Mouse (Mus musculus) cerebellum, adult 11-12 months (tissue): Measurements from ENCODE around the gene H2-Q10.
A peak's percentile ranks its signal among the peaks of the same experiment; 100 is the strongest.
"Not testable (repeated sequence)": the region's sequence is repeated elsewhere in the genome, so short reads cannot be mapped to it uniquely, and the experiment has no call there.

Experiments
- DNase-seq: peaks from one replicate; pipeline ENCODE4 v3.0.0; 2022

The H2-Q10 gene

DNA sequence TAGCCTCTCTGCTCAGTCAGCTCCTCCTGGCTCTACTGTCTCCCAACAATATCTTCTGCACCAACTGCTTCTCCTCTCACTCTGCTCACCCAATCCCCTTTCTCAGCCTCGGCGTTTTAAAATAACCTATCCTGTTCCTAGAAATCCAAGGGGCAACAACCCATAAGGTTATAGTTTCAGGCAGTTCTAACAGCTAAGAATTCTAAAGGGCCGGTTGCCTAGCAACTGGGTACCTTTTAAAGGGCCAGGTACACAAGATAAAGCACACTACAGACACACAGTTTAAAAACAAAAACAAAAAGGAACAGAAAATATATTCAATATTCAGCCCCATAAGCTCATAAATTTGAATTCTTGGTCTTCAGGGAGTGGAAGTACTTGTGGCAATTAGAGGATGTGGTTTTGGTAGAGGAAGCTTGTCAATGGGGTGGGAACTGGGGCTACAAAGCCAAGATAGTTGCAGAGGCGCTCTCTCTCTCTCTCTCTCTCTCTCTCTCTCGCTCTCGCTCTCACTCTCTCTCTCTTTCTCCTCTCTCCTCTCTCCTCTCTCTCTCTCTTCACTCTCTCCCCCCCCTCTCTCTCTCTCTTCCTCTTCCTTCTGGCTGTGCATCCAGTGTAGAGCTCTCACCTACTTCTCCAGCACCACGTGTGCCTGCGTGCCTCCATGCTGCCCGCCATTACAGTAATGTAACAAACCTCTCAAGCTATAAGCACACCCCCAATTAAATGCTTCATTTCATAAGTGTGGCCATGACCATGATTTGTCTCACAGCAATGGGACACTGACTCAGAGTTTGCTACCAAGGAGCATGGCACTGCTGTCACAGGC lies 9.2 kb upstream of the H2-Q10 start:
- DNase-seq = not testable (repeated sequence)

DNA sequence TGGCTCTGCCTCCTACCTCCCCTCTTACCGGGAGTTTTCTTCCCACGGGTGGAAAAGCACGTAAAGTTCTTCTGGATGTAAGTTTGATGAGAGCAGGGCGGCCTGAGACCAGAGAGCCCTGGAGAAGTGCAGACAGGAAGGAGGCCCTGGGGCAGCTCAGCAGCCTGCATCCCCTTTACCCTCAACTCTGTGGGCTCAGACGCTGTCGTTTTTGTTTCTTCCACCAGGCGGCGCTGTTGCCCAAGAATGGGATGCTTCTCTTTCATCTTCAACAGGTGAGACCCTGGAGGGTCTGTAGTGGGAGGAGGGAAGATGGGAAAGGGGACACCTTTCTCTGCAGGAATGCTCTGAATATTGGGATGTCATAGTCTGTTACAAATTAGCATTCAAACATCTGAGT lies 4.2 kb upstream of the H2-Q10 start:
- not testable (repeated sequence) for DNase-seq

DNA sequence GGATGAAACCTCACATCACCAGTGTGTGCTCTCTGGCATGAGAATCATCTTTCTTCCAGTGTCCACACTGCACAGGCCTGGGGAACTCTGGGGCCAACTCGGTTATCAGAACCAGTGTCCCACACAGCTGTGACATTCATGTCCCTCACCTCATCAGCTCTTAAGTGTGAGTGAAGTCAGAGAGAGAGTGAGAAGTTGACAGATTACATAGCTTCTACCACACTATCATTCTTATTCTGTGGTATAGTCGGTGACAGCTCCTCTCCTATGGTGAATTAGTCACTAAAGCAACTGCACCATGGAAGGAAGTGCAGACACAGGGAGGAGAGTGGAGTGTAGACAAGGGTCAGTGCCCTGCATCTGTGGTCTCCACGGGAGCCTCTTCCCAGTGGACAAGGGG lies 953 bp upstream of the H2-Q10 start:
- DNase-seq = not testable (repeated sequence)

DNA sequence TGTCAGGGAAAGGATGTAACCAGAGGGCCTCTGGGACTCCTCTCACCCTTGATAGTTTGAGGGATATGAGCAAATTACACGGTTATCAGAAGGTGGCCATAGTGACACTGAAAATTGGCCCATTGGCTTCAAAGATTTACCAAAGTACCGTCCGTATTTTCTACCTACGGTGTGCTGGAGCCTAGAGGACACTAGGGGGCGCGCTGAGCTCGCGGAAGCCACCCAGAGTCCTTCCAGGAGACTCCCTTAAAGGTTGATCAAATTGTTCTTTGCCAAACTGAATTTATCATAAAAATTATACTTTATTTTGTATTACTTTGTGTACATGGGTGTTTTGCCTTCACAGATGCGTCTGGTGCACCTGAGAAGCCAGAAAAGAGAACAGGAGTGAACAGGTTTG lies 14.2 kb downstream of the H2-Q10 start:
- DNase-seq = no peak

DNA sequence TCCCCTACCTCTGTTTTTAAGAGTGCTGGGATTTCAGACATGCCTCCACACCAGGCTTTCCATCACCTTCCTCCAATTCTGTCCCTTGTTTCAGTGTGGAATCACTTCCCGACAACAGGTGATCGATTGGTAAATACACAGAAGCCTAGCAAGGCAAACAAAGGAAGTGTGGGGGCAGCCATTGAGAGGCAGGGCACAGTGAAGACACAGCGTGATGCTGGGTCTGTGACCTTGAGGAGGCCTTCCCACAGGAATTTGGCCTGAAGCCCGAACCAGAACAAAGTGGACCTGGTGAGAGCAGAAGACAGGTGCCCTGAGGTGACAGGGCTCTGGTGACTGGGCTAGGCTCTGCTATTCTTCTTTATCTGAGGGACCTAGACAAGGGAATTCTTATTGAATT lies 15.8 kb downstream of the H2-Q10 start:
- DNase-seq = no peak

DNA sequence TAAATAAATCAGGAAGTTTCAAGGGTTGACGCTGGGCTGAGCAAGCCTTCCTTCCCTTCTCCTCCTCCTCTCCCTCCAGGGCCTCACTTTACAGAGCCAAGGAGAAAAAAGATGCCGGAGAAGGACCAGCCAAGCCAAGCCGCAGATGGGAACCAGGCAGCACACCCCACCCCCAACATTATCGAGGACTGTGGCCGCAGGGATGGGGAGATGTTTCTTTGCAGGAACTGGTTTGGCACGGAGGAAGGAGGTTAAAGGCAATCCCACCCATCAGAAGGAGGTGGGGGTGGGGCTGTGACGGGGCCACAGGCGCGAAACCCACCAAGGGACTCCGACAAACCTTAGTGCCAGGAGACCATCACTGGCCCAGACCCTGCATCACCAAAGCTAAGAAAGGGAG lies 16.8 kb downstream of the H2-Q10 start:
- no peak for DNase-seq

DNA sequence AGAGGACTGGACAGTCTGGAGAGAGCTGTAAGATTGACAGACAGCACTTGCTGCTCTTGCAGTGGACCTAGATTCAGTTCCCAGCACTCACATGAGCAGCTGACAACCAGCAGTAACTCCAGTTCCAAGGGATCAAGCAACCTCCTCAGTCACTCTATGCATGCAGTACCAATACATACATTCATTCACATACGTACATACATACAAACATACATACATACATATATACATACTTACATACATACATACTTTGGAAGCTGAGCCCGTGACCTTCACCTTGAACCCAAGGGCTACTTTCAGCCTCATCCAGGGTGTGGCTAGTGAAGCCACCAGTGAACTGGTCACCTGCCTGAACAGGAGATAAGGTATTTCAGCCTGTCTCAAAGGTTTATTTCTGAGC lies 18.2 kb downstream of the H2-Q10 start:
- DNase-seq = no peak

DNA sequence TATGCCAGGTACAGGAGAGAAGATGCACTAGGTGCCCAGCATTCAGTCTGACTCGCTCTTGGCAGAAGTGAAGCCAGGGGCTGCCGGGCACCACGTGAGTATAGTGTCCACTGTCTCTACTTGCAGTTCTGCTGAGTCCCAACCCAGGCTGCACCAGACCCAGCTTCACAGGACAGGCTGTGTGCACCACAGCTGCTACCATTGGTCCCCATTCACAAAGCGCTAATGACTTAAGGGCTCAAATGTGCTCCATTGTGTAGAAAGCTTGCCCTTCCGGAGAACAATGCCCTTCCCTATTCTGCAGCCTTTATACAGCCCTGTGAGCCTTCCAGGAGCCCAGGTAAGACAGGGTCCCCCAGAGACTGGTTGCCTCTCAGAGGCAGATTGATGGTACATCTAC lies 20.4 kb downstream of the H2-Q10 start:
- no peak for DNase-seq

DNA sequence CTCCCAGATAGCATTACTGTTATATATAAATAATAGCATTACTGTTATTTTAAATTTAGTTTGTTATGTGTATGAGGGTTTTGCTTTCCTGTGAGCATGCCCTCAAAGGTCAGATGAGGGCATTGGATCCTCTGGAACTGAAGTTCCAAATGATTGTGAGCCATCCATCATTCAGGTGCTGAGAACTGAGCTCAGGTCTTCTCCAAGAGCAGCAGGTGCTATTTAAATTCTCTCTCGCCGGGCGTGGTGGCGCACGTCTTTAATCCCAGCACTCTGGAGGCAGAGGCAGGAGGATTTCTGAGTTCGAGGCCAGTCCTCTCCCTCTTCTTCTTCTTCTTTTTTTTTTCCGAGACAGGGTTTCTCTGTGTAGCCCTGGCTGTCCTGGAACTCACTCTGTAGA lies 27.2 kb downstream of the H2-Q10 start:
- DNase-seq = no peak

DNA sequence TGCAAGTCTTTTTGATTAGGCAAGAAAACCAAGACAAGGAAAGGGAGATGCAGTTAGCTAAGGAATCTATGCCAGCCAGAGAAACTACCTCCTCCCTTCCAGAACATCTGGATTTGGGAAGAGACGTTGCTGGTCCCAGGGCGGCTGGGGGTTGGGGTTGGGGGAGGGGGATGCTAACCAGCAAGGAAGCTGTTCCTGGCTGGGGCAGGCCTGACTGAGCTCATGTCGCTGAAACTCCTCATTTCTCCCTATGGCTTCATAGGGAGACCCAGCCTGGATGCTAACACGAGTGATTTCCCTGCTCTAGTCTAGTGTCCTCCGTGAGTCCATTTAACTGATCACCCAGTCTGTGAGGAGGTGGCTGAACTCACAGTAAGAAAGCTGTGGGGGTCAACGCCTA lies 32.3 kb downstream of the H2-Q10 start:
- no peak for DNase-seq

DNA sequence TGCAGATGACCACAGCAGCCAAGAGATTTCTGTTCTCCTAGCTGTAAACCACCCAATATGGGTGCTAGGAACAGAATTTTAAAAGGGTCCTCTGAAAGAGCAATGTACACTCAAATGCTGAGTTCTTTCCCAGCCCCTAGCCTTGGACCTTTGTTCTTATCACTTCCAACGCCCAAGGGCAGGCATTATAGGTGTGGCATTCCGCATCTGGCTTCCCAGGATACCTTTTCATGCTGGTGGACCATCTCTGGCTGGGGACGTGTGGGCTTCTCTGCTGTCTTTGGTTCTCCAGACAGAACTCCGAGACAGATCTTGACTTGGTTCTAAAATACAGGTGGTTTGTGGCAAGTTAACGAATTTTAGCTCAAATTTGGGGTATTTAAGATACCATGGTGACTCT lies 32.9 kb downstream of the H2-Q10 start:
- no peak for DNase-seq

DNA sequence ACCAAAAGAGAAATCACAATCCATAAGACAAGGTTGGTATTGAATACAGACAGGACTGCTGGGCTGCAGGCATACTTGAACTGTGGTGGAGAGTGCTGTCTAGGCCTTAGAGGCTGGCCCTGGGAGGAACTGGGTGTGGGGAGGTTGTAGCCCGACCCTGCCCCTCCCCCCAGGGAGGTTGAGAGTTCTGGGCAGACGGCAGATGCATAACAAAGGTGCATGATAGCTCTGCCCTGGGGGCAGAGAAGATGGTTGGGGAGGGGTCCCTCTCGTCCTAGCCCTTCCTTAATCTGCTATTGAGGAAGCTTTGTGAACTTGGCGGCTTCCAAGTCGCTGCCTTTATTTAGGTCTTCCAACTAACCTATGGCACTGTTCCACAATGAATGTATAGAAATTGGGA lies 34.0 kb downstream of the H2-Q10 start:
- DNase-seq = no peak

DNA sequence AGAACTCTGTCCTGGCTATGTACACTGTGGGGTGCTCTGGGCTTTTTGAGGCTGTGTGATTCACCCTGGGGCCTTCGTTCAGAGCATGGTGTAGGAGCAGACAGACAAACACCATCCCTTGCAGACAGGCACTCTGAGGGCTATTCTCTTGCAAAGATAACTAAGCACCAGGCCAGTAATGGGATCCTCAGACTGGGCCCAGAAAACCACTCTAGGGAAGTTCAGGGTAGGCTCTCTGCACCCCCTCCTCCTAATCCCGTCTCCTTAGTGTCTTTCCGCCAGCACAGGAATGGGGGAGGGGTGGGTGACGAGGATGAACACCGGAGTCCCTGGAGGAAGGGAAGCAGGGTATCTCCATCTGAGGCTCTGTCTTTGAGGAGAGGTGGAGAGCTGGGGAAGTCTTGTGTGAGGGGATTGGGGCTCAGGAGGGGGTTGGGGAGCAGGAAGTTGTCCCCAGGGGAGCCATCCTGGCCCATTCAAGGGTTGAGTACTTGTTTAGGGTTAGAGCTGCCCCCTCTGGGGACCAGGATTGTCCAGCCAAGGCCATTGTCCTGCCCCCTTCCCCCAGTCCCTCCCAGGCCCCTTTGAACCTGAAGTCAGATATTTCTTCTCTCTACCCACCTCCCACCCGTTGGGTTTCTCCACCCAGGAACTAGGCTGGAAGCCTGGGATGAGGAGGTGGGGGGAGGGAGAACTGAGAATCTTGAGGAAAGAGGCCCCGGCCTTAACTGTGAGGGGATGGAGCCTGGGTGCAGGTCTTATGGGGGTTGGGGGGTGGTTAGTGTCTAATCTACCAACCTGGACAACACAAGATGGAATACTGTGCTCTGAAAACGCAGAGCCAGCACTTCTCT lies 35.0 kb downstream of the H2-Q10 start:
- no peak for DNase-seq

DNA sequence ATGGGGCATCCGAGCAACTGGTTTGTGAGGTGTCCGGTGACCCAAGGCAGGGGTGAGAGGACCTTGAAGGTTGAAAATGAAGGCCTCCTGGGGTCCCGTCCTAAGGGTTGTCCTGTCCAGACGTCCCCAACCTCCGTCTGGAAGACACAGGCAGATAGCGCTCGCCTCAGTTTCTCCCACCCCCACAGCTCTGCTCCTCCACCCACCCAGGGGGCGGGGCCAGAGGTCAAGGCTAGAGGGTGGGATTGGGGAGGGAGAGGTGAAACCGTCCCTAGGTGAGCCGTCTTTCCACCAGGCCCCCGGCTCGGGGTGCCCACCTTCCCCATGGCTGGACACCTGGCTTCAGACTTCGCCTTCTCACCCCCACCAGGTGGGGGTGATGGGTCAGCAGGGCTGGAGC lies 35.9 kb downstream of the H2-Q10 start, which contains the start of gene Pou5f1:
Gene Pou5f1 (plus strand): TSS at position 243 of the 400 bp plus-strand sequence.
- no peak for DNase-seq

DNA sequence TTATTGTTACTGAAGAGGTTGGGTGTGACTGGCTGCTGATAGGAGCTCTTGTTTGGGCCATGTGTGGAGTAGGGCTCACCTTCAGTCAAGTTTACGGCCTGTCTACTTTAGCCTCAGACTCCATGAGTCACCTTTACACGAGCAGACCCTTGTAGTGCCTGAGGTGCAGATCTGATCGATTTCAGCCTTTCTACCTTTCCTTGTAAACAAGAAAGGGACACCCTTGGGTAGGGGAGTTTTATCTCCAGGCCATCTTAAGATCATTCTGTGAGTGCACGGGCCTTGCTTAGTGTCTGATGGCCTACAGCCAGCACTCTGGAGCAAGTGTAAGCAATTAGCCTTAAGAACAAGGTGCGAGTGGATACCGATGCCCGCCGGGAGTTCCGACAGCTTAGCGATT lies 37.0 kb downstream of the H2-Q10 start:
- no peak for DNase-seq

DNA sequence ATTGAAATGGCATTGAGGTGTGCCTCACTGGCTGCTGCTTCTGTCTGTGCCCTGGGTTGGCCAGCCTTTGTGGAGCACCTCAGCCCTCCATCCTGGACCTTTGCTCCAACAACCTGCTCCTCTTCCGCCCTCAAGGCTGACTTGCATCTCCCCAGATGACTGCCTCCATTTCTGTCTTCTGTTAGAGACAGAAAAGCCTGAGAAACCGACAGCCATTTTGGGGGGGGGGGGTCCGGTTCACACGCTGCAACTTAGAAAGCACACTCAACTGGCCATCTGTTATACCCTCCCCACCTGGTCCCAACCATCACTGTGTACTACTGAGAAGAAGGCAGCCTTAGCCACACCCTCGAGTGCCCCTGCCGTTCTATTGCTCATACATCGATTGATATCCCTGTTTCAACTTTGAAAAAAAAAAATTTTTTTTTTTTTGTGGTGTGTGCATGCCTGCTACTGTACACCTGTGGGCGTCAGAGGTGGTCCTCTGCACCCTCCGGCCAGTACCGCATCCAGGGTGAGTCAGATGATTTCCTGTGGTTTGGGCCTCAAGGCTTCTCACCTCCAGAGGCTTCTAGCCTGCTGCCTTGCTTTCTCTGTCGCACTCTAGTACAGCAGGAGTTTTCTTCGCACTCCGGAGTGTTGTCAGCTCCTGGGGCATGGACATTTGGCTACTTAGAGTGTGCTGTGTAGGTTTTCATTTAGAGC lies 37.8 kb downstream of the H2-Q10 start:
- DNase-seq = no peak

DNA sequence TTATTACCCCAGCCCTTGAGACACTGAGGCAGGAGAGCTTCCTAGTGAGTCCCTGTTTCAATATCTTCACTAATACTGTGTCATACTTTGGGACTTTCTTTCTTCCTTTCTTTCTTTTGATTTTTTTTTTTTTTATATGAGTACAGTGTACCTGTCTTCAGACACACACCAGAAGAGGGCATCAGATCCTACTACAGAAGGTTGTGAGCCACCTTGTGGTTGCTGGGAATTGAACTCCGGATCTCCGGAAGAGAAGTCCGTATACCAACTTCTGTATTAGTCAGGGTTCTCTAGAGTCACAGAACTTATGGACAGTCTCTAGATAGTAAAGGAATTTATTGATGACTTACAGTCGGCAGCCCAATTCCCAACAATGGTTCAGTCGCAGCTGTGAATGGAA lies 38.4 kb downstream of the H2-Q10 start:
- not testable (repeated sequence) for DNase-seq

DNA sequence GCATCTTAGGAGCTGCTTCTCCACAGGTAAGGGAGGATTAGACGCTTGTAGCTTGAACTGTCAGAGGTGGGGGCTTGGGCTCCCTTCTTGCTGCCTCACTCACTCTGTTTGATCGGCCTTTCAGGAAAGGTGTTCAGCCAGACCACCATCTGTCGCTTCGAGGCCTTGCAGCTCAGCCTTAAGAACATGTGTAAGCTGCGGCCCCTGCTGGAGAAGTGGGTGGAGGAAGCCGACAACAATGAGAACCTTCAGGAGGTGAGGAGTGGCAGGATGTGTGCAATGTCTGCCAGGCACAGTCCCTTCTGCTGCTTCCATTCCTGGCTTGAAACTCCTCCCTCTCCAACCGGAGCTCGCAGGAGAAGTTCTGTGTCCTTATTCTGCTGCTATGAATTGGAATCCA lies 39.4 kb downstream of the H2-Q10 start:
- DNase-seq = no peak

DNA sequence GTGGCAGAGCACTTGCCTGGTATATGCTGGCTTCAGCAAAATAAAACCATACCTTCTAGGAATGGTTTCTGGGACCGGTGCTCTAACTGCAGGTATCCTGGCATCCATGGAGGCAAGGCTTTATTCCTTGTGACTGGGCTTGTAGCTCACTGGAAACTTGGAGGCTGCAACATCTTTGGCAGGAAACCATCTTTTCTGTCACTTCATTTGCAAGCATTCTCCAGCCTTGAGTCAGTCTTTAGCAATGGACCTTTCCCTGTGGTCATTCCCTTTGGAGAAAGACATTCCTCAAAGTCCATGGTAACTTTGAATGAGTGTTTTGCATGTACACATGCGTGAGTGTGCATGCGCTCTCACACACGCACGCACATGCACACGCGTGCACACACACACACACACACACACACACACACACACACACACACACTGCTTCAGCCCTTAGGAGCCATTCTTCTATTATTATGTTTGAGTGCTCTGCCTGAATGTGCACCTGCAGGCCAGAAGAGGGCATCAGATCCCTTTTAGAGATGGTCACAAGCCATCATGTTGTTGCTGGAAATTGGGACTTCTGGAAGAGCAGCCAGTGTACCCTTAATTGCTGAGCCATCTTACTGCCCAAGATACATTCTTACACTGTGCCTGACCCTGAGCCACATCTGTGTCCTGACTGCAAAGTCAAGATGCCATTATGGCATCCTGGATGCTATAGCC lies 43.2 kb downstream of the H2-Q10 start:
- DNase-seq = no peak

DNA sequence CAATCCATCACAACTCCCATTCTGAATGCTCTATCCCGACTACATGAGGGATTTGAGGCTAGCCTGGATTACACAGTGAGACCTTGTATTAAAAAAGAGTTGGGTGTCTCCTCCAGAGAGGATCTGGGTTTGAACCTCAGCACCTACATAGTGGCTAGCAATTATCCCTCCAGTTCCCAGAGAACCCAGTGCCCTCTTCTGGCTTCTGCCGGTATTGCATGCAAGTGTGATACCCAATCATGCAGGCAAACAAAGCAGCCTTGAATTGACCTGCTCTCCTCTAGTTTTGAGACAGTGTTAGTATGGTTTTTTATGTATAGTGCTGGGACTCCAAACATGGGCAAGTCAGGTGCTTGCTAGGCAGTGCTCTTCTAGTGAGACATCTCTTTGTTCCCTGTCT lies 44.0 kb downstream of the H2-Q10 start:
- DNase-seq = no peak

DNA sequence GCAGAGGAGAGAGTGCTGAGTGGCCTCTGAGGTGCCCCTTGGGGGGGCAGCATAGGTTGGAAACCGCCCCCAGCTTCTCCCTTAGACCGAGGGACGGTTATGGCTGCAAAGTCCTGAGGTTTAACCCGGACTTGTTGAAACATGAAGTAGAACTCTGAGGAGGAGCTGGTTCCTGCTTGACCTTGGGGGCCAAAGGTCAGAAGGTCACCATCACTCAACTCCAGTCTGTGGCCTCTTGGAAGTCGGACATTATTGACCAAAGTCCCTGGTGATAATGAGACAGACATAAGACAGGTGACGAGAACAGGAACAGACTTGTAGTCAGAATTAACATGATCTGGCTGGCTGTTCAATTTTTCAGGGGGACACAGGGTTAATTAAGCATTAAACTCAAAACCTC lies 44.9 kb downstream of the H2-Q10 start:
- DNase-seq = no peak

DNA sequence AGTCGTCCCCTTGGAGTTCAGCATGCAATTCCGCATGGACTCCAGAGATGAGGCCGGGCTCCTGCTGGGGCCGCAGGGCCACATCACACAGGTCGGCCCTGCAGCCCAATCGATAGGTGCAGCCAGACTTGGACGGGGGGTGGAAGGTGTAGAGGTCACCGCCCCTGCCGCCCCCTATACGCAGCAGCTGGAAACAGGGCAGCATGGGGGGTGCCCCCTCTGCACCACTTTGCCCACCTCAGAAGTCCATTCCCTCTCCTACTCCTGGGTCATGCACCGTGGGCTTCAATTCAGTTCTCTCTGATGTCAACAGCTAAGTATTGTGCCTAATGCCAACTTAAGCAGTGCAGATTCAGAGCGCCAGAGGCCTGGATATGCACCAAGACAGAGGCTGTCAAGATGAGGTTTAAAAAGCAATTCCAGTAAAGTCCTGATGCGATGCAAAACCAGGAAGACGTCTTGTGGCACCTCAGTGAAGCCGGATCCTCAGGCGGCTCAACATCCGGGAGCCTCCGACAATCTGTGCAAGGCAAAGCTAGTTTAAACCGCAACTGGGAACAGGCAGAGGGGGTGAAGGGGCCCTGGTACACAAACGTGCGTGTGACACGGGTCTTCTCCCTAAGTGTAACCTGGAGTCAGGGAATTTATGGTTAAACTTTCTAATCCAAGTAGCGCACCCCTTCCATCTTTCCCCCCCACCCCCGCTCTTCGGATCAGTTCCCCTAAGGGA lies 46.2 kb downstream of the H2-Q10 start:
- peak; percentile 34 for DNase-seq
